Mouse (Mus musculus): ENCODE results near the gene Igsf10.

Igsf10 gene

GRCm38 (mm10) chr3:59293437-59294199, 50.6 kb downstream of the Igsf10 start:
- no peak for DNase-seq (ENCODE audit: extremely low read depth, low read depth, low spot score)

DNA sequence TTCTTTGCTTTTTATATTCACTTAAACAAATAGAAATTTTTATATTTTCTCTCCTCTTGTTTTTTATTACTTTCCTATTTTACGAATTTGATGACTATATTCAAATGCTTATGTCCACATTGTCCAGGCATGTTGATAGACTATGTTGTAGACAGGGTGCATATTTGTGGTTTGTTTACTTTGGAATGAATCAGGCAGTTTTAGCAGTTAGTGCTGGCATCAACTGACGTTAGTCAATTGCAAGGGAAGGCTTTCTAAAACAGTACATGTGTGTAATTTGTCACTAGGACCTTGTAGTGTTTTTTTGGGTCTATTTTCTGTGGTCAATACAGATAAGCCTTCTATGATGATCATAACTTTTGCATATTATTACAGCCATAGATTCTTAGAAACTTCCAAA, 53.6 kb downstream of the Igsf10 start:
- DNase-seq (ENCODE audit: extremely low read depth, low read depth, low spot score) = peak; percentile 47

DNA sequence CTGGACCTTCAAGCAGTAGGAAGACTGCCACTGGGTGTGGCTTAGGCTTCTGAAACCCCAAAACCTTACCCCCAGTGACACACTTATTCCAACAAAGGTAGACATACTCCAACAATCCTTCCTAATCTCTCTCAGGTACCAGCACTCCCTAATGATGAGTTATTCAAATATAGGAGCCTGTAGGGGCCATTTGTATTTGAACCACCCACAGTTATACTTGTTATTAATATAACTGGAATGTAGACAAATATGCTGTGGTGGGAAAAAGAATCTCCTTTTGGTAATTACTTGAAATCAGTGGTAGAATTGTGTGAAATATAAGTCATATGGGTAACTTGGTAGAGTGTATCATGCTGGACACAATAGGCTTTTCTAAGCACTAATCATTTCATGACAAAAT, 65.6 kb downstream of the Igsf10 start:
- DNase-seq (ENCODE audit: extremely low read depth, low read depth, low spot score) = no peak

DNA sequence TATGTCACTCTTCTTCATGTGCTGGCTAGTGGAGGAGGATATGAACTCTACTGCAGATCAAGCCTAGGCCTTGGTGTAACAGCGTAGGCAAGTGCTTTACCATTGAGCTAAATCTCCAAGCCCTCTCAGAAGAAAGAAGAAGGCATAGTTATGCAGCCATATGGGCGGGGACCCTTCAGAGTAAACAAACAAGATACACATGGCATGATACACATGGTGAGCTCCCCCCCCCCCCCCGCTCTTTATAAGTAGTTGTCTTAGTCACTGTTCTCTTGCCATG, 66.0 kb downstream of the Igsf10 start:
- no peak for DNase-seq (ENCODE audit: extremely low read depth, low read depth, low spot score)

DNA sequence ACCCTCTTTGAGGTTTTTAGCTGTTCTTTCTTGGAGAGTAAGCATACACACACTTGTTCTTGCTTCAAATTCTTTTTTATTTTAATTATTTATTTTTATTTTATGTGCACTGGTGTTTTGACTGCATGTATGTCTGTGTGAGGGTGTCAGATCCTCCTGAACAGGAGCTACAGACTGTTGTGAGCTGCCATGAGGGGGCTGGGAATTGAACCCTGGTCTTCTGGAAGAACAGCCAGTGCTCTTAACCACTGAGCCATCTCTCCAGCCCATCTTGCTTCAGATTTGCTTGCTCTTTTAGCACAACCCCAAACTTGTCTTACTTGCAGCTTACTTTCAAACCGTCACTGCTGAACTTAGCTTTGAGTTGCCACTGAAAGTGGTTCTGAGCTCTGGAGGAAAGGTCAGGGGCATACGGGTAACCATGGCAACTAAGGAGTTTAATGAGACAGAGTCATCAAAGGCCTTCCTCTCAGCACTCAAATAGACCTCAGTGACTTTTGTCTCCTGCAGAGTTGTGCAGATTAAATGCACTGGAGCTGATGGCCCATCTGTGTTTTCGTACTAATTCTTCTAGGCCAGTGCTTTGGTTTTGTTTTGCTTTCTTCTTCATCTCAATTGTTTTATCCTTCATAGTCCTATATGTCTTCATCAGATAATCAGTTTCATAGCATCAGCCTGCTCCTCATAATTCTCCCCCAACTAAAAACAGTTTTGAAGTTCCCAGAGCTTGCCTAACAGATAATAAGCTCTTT, 66.5 kb downstream of the Igsf10 start:
- no peak for DNase-seq (ENCODE audit: extremely low read depth, low read depth, low spot score)

DNA sequence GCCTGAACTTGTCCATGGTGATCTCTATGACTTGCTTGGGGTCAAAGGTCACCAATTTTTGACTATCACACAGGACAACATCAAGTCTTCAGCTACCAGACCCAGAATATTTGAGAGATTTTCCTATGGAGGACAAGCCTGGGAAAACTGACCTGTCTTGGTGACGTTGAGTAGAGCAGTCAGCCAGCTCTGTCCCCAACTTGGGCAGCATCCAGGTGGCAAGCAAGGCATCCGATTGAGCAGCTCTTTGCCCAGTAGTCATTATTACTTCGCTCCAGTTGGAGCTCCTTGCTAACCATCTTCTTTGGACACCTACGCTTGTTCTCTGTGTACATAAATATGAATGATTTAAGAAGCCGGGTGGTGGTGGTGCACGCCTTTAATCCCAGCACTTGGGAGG, 73.4 kb downstream of the Igsf10 start:
- no peak for DNase-seq (ENCODE audit: extremely low read depth, low read depth, low spot score)
